Mouse (Mus musculus): ENCODE results near the gene Hebp1.

GRCm38 (mm10) chr6:135204869-135205268, 7.0 kb upstream of the Hebp1 start:
- no peak for TF ChIP-seq POLR2A (IDR thresholded peaks at IDR 0.05; ENCODE audit: insufficient read depth, low read depth, low read length)
- no peak for TF ChIP-seq CTCF (IDR thresholded peaks at IDR 0.05; ENCODE audit: insufficient read depth, low read depth, low read length)
